Mouse (Mus musculus) liver, embryonic 15.5 days (tissue): ENCODE results near the gene Apip. TPM values are rescaled to one million over a fixed set of nuclear protein-coding genes. Genes with fewer than 3 reads are reported as not detected.
A peak's percentile ranks its signal among the peaks of the same experiment; 100 is the strongest.

Experiments
- ATAC-seq: fragments of 200-750 bp; cut with Nextera tagmentation; 2 replicates; pipeline ENCODE4 v1.8.0; 2017; ENCODE audit warnings: moderate number of reproducible peaks, mild to moderate bottlenecking, moderate library complexity; ENCODE audit not compliant: insufficient read depth
- H3K27ac ChIP-seq: fragments of 300-500 bp; sonication (generic); replicated peaks from 2 replicates; pipeline ENCODE4 v1.5.1; 2015; ENCODE audit warnings: mild to moderate bottlenecking, inconsistent platforms
- H3K27me3 ChIP-seq: fragments of 300-500 bp; sonication (generic); 2 replicates; pipeline ENCODE4 v1.6.1; 2015; ENCODE audit warnings: mild to moderate bottlenecking, inconsistent platforms
- H3K36me3 ChIP-seq: fragments of 300-500 bp; sonication (generic); replicated peaks from 2 replicates; pipeline ENCODE4 v1.6.1; 2015; ENCODE audit warnings: moderate library complexity, mild to moderate bottlenecking, inconsistent platforms
- H3K4me1 ChIP-seq: fragments of 300-500 bp; sonication (generic); replicated peaks from 2 replicates; pipeline ENCODE4 v1.6.1; 2015; ENCODE audit warnings: inconsistent platforms
- H3K4me2 ChIP-seq: fragments of 300-500 bp; sonication (generic); 2 replicates; pipeline ENCODE4 v1.6.1; 2015; ENCODE audit warnings: moderate library complexity, mild to moderate bottlenecking, inconsistent platforms
- H3K4me3 ChIP-seq: fragments of 300-500 bp; sonication (generic); replicated peaks from 2 replicates; pipeline ENCODE4 v1.5.1; 2015; ENCODE audit warnings: mild to moderate bottlenecking, inconsistent platforms
- H3K9ac ChIP-seq: fragments of 300-500 bp; sonication (generic); 2 replicates; pipeline ENCODE4 v1.6.1; 2015; ENCODE audit warnings: moderate library complexity, mild to moderate bottlenecking, inconsistent platforms
- H3K9me3 ChIP-seq: fragments of 300-500 bp; sonication (generic); replicated peaks from 2 replicates; pipeline ENCODE4 v1.6.1; 2016; ENCODE audit warnings: inconsistent platforms
- WGBS: fragments of 180-500 bp; shearing (Covaris S2); methylation state at CpG from one replicate; pipeline ENCODE4 v1.1.7; 2015; ENCODE audit warnings: mixed read lengths; ENCODE audit not compliant: insufficient replicate concordance; 5-methylcytosine and 5-hydroxymethylcytosine counted together
- polyA plus RNA-seq: library from polyadenylated mRNA; unstranded; fragments of >200 nt; fragmentation: Nextera tagmentation; extraction: Ambion mirVana; gene quantifications from 2 replicates; pipeline ENCODE4 v1.2.1, GENCODE M21; 2015

The Apip gene
- polyA plus RNA-seq, 1 experiment from 2014 or later, result 37.3 TPM

- Histone ChIP-seq H3K36me3 (no peaks in the 10 kb centered on the region), H3K27me3 (no peaks in the 10 kb centered on the region), H3K4me2 (no peak overlapping the region), H3K9ac (no peak overlapping the region), H3K9me3 (no peaks in the 10 kb centered on the region), H3K27ac (no peak overlapping the region), H3K4me1 (no peaks in the 10 kb centered on the region), H3K4me3 (no peak overlapping the region)
- no peak for ATAC-seq
- 61% methylated on average over 2 of the region's 2 CpGs for WGBS
These were observed 32.7 kb downstream of the Apip start for GRCm38 (mm10) chr2:103106172-103106571.

GRCm38 (mm10) chr2:103111669-103112068 is 38.2 kb downstream of the Apip start:
- Histone ChIP-seq H3K9me3 (no peaks in the 10 kb centered on the region), H3K4me2 (no peak overlapping the region), H3K4me1 (no peaks in the 10 kb centered on the region), H3K27me3 (no peaks in the 10 kb centered on the region), H3K36me3 (no peaks in the 10 kb centered on the region), H3K9ac (no peak overlapping the region), H3K4me3 (no peak overlapping the region), H3K27ac (no peak overlapping the region)
- WGBS, result 72% methylated on average over 8 of the region's 8 CpGs
- ATAC-seq, result no peak

GRCm38 (mm10) chr2:103117212-103117611 is 43.7 kb downstream of the Apip start:
- H3K4me1 ChIP-seq, result no peaks in the 10 kb centered on the region
- no peak overlapping the region for H3K27ac ChIP-seq
- 0 out of 2 replicates have a peak, but pooled peaks cover 3% of the 10 kb centered on the region for H3K27me3 ChIP-seq
- no peaks in the 10 kb centered on the region for H3K9me3 ChIP-seq
- no peak overlapping the region for H3K9ac ChIP-seq
- no peak overlapping the region for H3K4me2 ChIP-seq
- no peak overlapping the region for H3K4me3 ChIP-seq
- 58% methylated on average over 5 of the region's 5 CpGs for WGBS
- H3K36me3 ChIP-seq, result no peaks in the 10 kb centered on the region
- ATAC-seq, result no peak

- no peaks in the 10 kb centered on the region for H3K36me3 ChIP-seq
- no peak overlapping the region for H3K4me3 ChIP-seq
- H3K27ac ChIP-seq, result no peak overlapping the region
- H3K9me3 ChIP-seq, result no peaks in the 10 kb centered on the region
- 55% methylated on average over 6 of the region's 6 CpGs for WGBS
- no peak for ATAC-seq
- no peaks in the 10 kb centered on the region for H3K4me1 ChIP-seq
- no peak overlapping the region for H3K9ac ChIP-seq
- no peak overlapping the region for H3K4me2 ChIP-seq
- 0 out of 2 replicates have a peak, but pooled peaks cover 3% of the 10 kb centered on the region for H3K27me3 ChIP-seq
These were observed 45.1 kb downstream of the Apip start for GRCm38 (mm10) chr2:103118324-103119196.

GRCm38 (mm10) chr2:103119197-103119854 is 45.9 kb downstream of the Apip start:
- no peak overlapping the region for H3K27ac ChIP-seq
- peak; percentile 77 for ATAC-seq
- WGBS, result 52% methylated on average over 7 of the region's 7 CpGs
- H3K4me1 ChIP-seq, result no peaks in the 10 kb centered on the region
- H3K27me3 ChIP-seq, result 0 out of 2 replicates have a peak, but pooled peaks cover 3% of the 10 kb centered on the region
- H3K36me3 ChIP-seq, result no peaks in the 10 kb centered on the region
- H3K4me3 ChIP-seq, result no peak overlapping the region
- no peak overlapping the region for H3K4me2 ChIP-seq
- no peak overlapping the region for H3K9ac ChIP-seq
- no peaks in the 10 kb centered on the region for H3K9me3 ChIP-seq

GRCm38 (mm10) chr2:103129676-103130075 is 56.2 kb downstream of the Apip start:
- WGBS, result 38% methylated on average over 2 of the region's 2 CpGs
- Histone ChIP-seq H3K4me3 (no peak overlapping the region), H3K4me1 (no peaks in the 10 kb centered on the region), H3K27me3 (no peaks in the 10 kb centered on the region), H3K4me2 (no peak overlapping the region), H3K36me3 (no peaks in the 10 kb centered on the region), H3K9me3 (no peaks in the 10 kb centered on the region), H3K9ac (no peak overlapping the region), H3K27ac (no peak overlapping the region)
- no peak for ATAC-seq

- Histone ChIP-seq H3K9me3 (no peaks in the 10 kb centered on the region), H3K4me3 (no peak overlapping the region), H3K9ac (no peak overlapping the region), H3K36me3 (no peaks in the 10 kb centered on the region), H3K4me2 (no peak overlapping the region), H3K4me1 (no peaks in the 10 kb centered on the region), H3K27ac (no peak overlapping the region), H3K27me3 (no peaks in the 10 kb centered on the region)
- 14% methylated on average over 4 of the region's 4 CpGs for WGBS
- no peak for ATAC-seq
These were observed 57.7 kb downstream of the Apip start for GRCm38 (mm10) chr2:103131145-103131544.

- H3K27ac ChIP-seq, result no peak overlapping the region
- H3K4me1 ChIP-seq, result no peaks in the 10 kb centered on the region
- no peaks in the 10 kb centered on the region for H3K9me3 ChIP-seq
- no peaks in the 10 kb centered on the region for H3K36me3 ChIP-seq
- WGBS, result 34% methylated on average over 8 of the region's 8 CpGs
- no peak overlapping the region for H3K4me2 ChIP-seq
- ATAC-seq, result no peak
- no peaks in the 10 kb centered on the region for H3K27me3 ChIP-seq
- no peak overlapping the region for H3K9ac ChIP-seq
- H3K4me3 ChIP-seq, result no peak overlapping the region
These were observed 65.2 kb downstream of the Apip start for GRCm38 (mm10) chr2:103138529-103139265.

Other genes starting within 250 kb of the Apip start
- gene Cd44, start 172.0 kb upstream of the Apip start, polyA plus RNA-seq, result 15.5 and 15.8 TPM in 2 replicates
- 19.8 and 20.1 TPM in 2 replicates for gene Pdhx, start 162 bp upstream of the Apip start, polyA plus RNA-seq
- gene Ehf, start 229.6 kb downstream of the Apip start, polyA plus RNA-seq, result 0.20 and 0.25 TPM in 2 replicates